Mouse (Mus musculus) urinary bladder, postnatal 36 days (tissue): ENCODE results near the gene Gpr108.

ENCODE experiments used
- DNase-seq, 2 experiments: peaks; one replicate each; pipeline ENCODE4 v3.0.0; 2022; ENCODE audit warnings: low spot score in 2 of 2, mixed read lengths in 1 of 2

Gpr108 gene

GRCm38 (mm10) chr17:57209330-57209729 is 38.9 kb downstream of the Gpr108 start:
- DNase-seq: no peak

- DNase-seq: no peak
Observed at GRCm38 (mm10) chr17:57207938-57208337, 40.3 kb downstream of the Gpr108 start.

- no peak for DNase-seq
Observed at GRCm38 (mm10) chr17:57201841-57202724, 46.2 kb downstream of the Gpr108 start.

- DNase-seq: no peak
Observed at GRCm38 (mm10) chr17:57198252-57198651, 50.0 kb downstream of the Gpr108 start.

GRCm38 (mm10) chr17:57195326-57196010 is 52.8 kb downstream of the Gpr108 start:
- DNase-seq: no peak

- no peak for DNase-seq
Observed at GRCm38 (mm10) chr17:57194771-57195170, 53.5 kb downstream of the Gpr108 start.

- no peak for DNase-seq
Observed at GRCm38 (mm10) chr17:57194041-57194507, 54.2 kb downstream of the Gpr108 start, which contains the start of gene Tnfsf14. TSS of gene Tnfsf14 (minus strand) at chr17:57194177.

- DNase-seq: no peak
Observed at GRCm38 (mm10) chr17:57188510-57189192, 59.6 kb downstream of the Gpr108 start.

- no peak for DNase-seq
Observed at GRCm38 (mm10) chr17:57185641-57186040, 62.6 kb downstream of the Gpr108 start.
